In genomic region chr16:24886346-24886745, GRCm38 (mm10) we compare ENCODE assay signal across 11 mouse cellular contexts.
A peak's percentile ranks its signal among the peaks of the same experiment; 100 is the strongest.
DNase-seq lines count a peak whose midpoint lies in the region; ATAC-seq and TF ChIP-seq lines count a peak whose summit lies in the region.
"Had no signal": no experiment of that assay in that cellular context is flagged by ENCODE, and none has a peak within 500 bp of the region (broad histone marks: within the 10 kb centered on the region; RNA-seq: fewer than 3 reads in every experiment).

No protein-coding gene starts in this region.

- no peak for TF ChIP-seq CTCF in intestine, postnatal 0 days (IDR thresholded peaks at IDR 0.05; ENCODE audit: low read depth)

- H3K27ac ChIP-seq in heart, embryonic 12.5 days (ENCODE audit: poor library complexity, severe bottlenecking): peak overlapping the region; percentile 21; the same call in 1 of the 2 replicates
- no peak overlapping the region for H3K27ac ChIP-seq in embryonic facial prominence, embryonic 14.5 days (replicated peaks; ENCODE audit: low read depth, low read length)
- no peak overlapping the region for H3K27ac ChIP-seq in intestine, postnatal 0 days (ENCODE audit: low read depth, low read length)
- H3K27ac ChIP-seq in midbrain, embryonic 14.5 days (replicated peaks; ENCODE audit: low read depth, low read length): no peak overlapping the region
- H3K27ac ChIP-seq: forebrain, embryonic 10.5 days; hindbrain, embryonic 15.5 days; neural tube, embryonic 13.5 days had no signal

- 25% methylated on average over 3 of the region's 3 CpGs for WGBS in heart, embryonic 12.5 days
- 19% methylated on average over 3 of the region's 3 CpGs for WGBS in embryonic facial prominence, embryonic 14.5 days
- 62% methylated on average over 3 of the region's 3 CpGs for WGBS in intestine, postnatal 0 days
- WGBS in midbrain, embryonic 14.5 days: 57% methylated on average over 3 of the region's 3 CpGs

- H3K4me2 ChIP-seq in heart, embryonic 12.5 days: no peak overlapping the region
- no peak overlapping the region for H3K4me2 ChIP-seq in embryonic facial prominence, embryonic 14.5 days (ENCODE audit: low read depth, low read length)
- no peak overlapping the region for H3K4me2 ChIP-seq in intestine, postnatal 0 days (replicated peaks; ENCODE audit: low read depth)
- H3K4me2 ChIP-seq in midbrain, embryonic 14.5 days (ENCODE audit: low read length): no peak overlapping the region
- H3K4me2 ChIP-seq: hindbrain, embryonic 15.5 days; neural tube, embryonic 13.5 days had no signal

- H3K9me3 ChIP-seq in heart, embryonic 12.5 days (replicated peaks): no peaks in the 10 kb centered on the region
- H3K9me3 ChIP-seq in embryonic facial prominence, embryonic 14.5 days (ENCODE audit: control insufficient read depth, low read length): no peaks in the 10 kb centered on the region
- H3K9me3 ChIP-seq in intestine, postnatal 0 days (ENCODE audit: control insufficient read depth): no peaks in the 10 kb centered on the region
- H3K9me3 ChIP-seq in midbrain, embryonic 14.5 days (ENCODE audit: control insufficient read depth, low read length): no peaks in the 10 kb centered on the region
- H3K9me3 ChIP-seq: forebrain, embryonic 10.5 days; hindbrain, embryonic 15.5 days; neural tube, embryonic 13.5 days had no signal

- no peaks in the 10 kb centered on the region for H3K27me3 ChIP-seq in heart, embryonic 12.5 days (replicated peaks)
- no peaks in the 10 kb centered on the region for H3K27me3 ChIP-seq in embryonic facial prominence, embryonic 14.5 days (replicated peaks; ENCODE audit: control insufficient read depth, insufficient read depth, low read length)
- H3K27me3 ChIP-seq in intestine, postnatal 0 days (replicated peaks; ENCODE audit: control insufficient read depth, insufficient read depth, low read length): no peaks in the 10 kb centered on the region
- H3K27me3 ChIP-seq in midbrain, embryonic 14.5 days (ENCODE audit: control insufficient read depth, insufficient read depth, low read length): no peaks in the 10 kb centered on the region
- H3K27me3 ChIP-seq: hindbrain, embryonic 15.5 days; neural tube, embryonic 13.5 days had no signal

- no peak for ATAC-seq in heart, embryonic 12.5 days (ENCODE audit: insufficient number of reproducible peaks, low FRiP score)
- ATAC-seq in embryonic facial prominence, embryonic 14.5 days (ENCODE audit: low read depth): no peak
- no peak for ATAC-seq in intestine, postnatal 0 days
- ATAC-seq in midbrain, embryonic 14.5 days (ENCODE audit: low FRiP score, low TSS enrichment): no peak

- H3K9ac ChIP-seq in heart, embryonic 12.5 days: peak overlapping the region; percentile 28; the same call in 1 of the 2 replicates
- no peak overlapping the region for H3K9ac ChIP-seq in embryonic facial prominence, embryonic 14.5 days (ENCODE audit: low read depth, low read length)
- H3K9ac ChIP-seq in intestine, postnatal 0 days (ENCODE audit: low read depth, low read length): no peak overlapping the region
- H3K9ac ChIP-seq in midbrain, embryonic 14.5 days (replicated peaks; ENCODE audit: low read length): no peak overlapping the region
- H3K9ac ChIP-seq: hindbrain, embryonic 15.5 days; neural tube, embryonic 13.5 days had no signal

- H3K4me3 ChIP-seq in heart, embryonic 12.5 days: no peak overlapping the region
- no peak overlapping the region for H3K4me3 ChIP-seq in embryonic facial prominence, embryonic 14.5 days (ENCODE audit: low read depth, low read length)
- no peak overlapping the region for H3K4me3 ChIP-seq in intestine, postnatal 0 days (ENCODE audit: low read depth, low read length)
- no peak overlapping the region for H3K4me3 ChIP-seq in midbrain, embryonic 14.5 days (replicated peaks; ENCODE audit: low read depth, low read length)
- H3K4me3 ChIP-seq: forebrain, embryonic 10.5 days; hindbrain, embryonic 15.5 days; neural tube, embryonic 13.5 days had no signal

- H3K4me1 ChIP-seq in heart, embryonic 12.5 days (replicated peaks): peaks cover 36% of the 10 kb centered on the region
- peaks cover 10% of the 10 kb centered on the region; the same call in 1 of the 2 replicates for H3K4me1 ChIP-seq in embryonic facial prominence, embryonic 14.5 days (ENCODE audit: control insufficient read depth, insufficient read depth, low read length)
- H3K4me1 ChIP-seq in intestine, postnatal 0 days (replicated peaks; ENCODE audit: control insufficient read depth, insufficient read depth, low read length): 0 out of 2 replicates have a peak, but pooled peaks cover 4% of the 10 kb centered on the region
- H3K4me1 ChIP-seq in midbrain, embryonic 14.5 days (ENCODE audit: control insufficient read depth, insufficient read depth, low read length): no peaks in the 10 kb centered on the region
- H3K4me1 ChIP-seq: hindbrain, embryonic 15.5 days had no signal

- peaks cover 3% of the 10 kb centered on the region; the same call in 1 of the 2 replicates for H3K36me3 ChIP-seq in heart, embryonic 12.5 days
- no peaks in the 10 kb centered on the region for H3K36me3 ChIP-seq in embryonic facial prominence, embryonic 14.5 days (ENCODE audit: control insufficient read depth, insufficient read depth, low read length)
- H3K36me3 ChIP-seq in intestine, postnatal 0 days (ENCODE audit: control insufficient read depth, insufficient read depth): no peaks in the 10 kb centered on the region; the same call in 1 of the 2 replicates
- no peaks in the 10 kb centered on the region for H3K36me3 ChIP-seq in midbrain, embryonic 14.5 days (ENCODE audit: control insufficient read depth, insufficient read depth, low read length)
- H3K36me3 ChIP-seq: forebrain, embryonic 10.5 days; hindbrain, embryonic 15.5 days; neural tube, embryonic 13.5 days had no signal

- DNase-seq in heart, adult 18-20 months: no peak
- DNase-seq in cerebellum, adult 11-12 months: peak; percentile 58
- peak; percentile 54 for DNase-seq in embryonic facial prominence, embryonic 14.5 days (ENCODE audit: low spot score)
- DNase-seq in kidney, postnatal 36 days: peak; percentile 73 to 78
- DNase-seq in layer of hippocampus, adult 9-10 months (ENCODE audit: low spot score): no peak
- DNase-seq in midbrain, embryonic 14.5 days: no peak

Comparison
In these comparisons a context has a peak if more than half of its experiments do, and no peak if none do; other contexts are left out.
1. DNase-seq: peak in cerebellum, adult 11-12 months (single experiment), embryonic facial prominence, embryonic 14.5 days (single experiment) and kidney, postnatal 36 days (2 of 2); none in heart, adult 18-20 months (0 of 2), layer of hippocampus, adult 9-10 months (single experiment) and midbrain, embryonic 14.5 days (single experiment).